Mouse (Mus musculus) megakaryocyte-erythroid progenitor cell, adult 5-6 weeks (primary cell): ENCODE data around the gene Nalcn. TPM values are rescaled to one million over a fixed set of nuclear protein-coding genes. Genes with fewer than 3 reads are reported as not detected.
"Not testable (repeated sequence)": the region's sequence is repeated elsewhere in the genome, so short reads cannot be mapped to it uniquely, and the experiment has no call there.

Experiments
- ATAC-seq: replicated peaks from 2 replicates; pipeline ENCODE4 v1.8.0; 2016; ENCODE audit warnings: mild to moderate bottlenecking, inconsistent platforms; ENCODE audit not compliant: severe bottlenecking, poor library complexity, low FRiP score, low TSS enrichment
- total RNA-seq, 2 experiments: library from RNA; stranded (forward) in 1 of 2; stranded (reverse) in 1 of 2; fragments of 200-1000, 215-1000 nt in 1 of 2; fragments of >200 nt in 1 of 2; fragmentation: Nextera tagmentation in 1 of 2; gene quantifications; 2 replicates each; pipeline ENCODE4 v1.2.3; 2014 to 2017

Gene Nalcn
- total RNA-seq (2014; fragmentation: Nextera tagmentation) (not detected in 2 replicates), total RNA-seq (2017) (not detected in 2 replicates)

DNA sequence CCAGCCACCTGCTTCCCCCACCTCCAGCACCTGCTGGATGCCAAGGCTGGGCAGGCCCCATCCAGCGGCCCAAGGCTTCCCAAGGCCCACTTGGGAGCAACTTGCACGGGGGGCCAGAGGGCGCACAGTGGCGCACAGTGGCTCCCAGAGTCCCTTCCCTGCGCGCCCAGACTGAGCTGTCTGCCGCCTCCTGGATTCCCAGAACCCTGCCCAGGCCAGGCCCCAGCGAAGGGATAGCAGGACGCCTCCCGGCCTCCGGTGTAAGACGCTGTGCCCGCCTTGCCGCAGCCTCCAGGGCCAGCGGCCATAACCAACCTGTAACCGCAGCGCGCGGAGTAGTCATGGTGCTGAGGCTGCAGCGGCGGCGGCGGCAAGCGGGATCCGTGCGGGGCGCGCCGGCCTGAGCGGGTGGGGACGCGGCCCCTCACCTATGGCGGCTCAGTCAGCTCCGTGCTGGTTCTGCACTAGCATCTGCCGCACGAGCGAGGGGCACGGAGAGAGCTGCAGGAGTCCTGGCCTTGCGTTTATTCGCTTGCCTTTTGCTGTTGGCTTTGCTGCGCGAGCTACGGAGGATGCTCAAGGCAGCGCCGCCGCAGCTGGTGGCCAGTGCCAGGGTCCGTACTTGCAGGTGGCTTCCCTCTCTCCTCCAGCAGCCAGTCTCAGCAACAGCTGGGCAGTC is at the start of gene Nalcn:
Gene Nalcn, minus strand, starts transcription at position 644 of the 679 bp plus-strand sequence.
- 0 out of 2 replicates have a peak, but pooled peaks have one; percentile 10 for ATAC-seq

DNA sequence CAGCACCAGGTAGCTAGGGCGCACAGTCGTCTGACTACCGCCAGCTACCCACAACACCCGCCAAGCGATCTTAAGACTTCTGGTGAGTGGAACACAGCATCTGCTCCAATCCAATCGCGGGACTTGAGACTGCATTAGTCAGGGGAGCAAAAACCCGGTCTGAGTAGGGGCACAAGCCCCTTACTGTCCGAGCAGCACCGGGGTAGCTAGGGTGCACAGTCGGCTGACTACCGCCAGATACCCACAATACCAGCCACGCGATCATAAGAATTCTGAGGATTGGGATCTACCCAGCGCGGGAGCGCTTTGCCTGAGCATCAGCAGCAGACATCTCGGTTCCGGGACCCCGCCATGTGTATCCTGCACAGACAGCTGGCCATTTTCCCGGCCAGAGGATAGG is 44.1 kb upstream of the Nalcn start:
- ATAC-seq, result not testable (repeated sequence)

DNA sequence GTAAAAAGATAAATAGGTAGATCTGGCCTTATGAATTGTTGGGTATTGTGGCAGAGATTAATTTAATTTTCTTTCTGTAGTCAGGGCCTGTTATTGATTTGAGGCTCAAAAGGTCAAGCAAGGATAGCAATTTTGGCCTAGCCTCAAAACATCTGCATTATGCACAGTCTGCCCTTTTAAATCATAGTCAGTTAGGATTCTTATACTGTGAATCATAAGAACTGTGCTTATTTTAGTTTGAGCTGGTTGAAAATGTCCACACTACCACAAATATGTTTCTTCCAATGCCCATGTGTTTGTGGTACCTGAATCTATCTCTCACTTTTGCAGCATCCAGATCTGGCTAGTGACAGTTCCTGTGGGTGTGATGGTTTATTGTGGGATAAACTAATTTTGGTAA is 37.5 kb upstream of the Nalcn start:
- ATAC-seq, result no peak

DNA sequence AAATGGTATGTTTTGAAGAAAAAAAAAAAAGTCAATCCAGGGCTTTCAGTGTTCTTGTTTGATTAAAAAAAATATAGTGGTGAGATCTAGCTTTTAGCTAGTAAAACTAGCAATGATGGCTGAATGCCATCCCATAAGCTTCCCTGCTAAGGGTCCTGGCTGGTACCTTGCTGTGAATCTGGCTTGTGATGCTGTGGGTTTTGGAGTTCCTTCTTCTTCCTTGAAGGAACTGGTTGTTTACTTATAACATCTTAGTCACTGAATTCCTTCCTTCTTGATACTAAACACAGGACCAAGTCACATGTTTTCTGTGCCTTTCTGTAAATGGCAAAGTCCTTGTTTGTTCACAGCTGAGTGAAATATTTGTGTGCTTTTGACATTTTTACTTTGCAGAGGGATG is 36.3 kb upstream of the Nalcn start:
- ATAC-seq, result no peak

DNA sequence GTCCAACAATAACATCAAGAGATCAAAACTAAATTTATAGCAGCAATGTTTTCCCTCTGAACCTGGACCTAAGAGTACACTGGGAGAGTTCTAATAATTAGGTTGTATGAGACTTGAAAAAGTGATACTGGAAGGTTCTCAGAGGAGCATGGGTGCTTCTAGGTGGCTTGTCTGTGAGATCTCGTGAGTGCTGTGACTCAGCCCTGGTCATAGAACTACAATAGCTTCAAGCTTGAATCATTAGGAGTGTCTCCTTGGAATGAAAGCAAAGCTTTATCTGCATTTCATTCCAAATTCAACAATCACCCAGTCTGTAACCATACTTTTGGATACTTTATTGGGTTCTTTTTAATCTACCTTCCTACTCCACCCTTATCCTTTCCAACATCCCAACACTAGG is 35.4 kb upstream of the Nalcn start:
- no peak for ATAC-seq

DNA sequence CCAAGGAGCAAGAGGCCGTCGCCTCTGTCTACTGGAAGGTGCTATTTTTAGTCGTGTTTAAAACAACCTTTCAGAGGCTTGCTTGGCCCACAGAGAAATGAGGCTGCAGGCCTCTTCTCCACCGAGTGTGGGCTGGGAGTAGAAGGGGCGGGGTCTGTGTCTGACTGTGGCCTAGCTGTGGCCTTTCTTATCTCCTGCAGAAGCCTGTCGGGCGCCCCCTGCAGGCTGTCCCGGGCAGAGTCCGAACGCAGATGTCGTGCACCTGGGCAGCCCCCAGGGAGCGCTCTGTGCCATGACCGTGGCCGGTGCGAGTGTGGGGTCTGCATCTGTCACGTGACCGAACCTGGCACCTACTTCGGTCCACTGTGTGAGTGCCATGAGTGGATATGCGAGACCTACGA is 34.1 kb upstream of the Nalcn start:
- peak; percentile 44; the same call in 1 of the 2 replicates for ATAC-seq

DNA sequence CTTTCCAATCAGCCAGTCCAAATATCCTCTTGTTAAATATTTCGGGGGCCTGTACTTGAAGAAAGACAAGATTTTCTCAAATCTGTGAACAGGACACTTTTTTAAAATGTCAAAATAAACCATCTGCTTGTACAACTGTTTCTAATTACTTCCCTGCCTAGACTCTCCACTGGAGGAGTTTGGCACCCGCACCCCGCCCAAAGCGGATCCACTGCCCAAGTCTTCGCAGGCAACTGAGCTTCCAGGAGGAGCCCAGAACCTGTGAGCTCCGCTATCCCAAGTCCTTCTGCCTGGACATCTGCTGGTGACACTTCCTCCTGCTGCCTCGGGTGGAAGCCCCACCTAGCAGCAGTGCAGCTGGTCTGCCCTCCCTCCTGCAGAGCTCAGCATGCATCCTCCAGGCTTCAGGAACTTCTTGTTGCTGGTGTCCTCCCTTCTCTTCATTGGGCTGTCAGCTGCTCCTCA is 33.0 kb upstream of the Nalcn start, which contains the start of gene Itgbl1:
Gene Itgbl1, plus strand, starts transcription at position 51 of the 465 bp plus-strand sequence.
- ATAC-seq, result no peak

DNA sequence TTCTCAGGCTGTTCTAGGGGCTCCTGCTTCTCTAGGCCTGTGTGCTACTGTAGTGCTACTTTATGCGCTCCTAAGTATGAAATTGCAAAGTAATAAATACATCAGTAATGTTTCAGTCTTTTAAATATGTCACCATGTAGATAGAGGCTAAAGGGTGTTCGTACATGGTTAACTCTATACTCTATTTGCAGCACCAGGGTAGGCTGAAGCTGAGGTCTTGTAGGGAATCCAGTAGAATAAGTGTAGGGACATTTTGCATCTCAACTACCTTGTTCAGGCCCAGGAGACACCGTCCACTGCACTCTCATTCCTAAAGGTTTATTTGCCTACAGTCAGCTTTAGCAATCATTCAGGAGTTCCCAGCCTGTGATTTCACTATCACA is 227 bp upstream of the Nalcn start:
- no peak for ATAC-seq

DNA sequence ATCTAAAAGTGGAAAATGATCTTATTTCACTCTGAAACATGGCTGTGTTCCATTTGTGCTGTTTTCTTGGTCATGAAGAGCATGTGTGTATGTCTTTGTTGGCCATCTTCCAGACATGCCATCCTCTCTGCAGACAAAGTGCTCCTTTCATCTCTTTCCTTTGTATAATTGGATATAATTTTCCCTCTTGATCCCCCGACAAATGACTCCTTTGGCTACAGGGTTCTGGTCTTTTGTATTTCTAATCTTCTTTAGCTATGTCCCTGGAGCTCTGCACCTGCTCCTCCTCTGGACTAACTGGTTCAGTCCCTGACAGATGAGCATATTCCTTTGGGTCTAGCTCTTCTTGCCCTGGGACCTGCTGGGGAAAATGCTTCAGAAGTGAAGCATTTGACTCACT is 4.0 kb downstream of the Nalcn start:
- ATAC-seq, result no peak

DNA sequence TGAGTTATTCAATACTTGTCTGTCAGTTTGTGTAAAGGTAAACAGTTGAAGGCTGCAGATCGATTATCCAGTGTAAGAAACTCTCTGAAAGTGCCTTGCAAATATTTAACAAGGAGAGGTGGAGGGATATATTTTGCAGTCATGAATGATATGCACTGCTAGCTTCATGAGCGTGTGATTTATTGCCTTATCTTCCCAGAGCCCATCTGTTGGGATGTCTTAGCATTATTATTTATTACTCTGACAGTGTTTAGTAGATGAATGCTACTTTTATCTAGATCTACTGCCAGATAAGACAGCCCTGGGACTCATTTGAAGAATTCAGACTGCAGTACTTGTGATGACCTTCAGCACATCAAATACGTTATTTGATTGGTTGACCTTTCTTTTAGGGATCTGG is 31.7 kb downstream of the Nalcn start:
- no peak for ATAC-seq

DNA sequence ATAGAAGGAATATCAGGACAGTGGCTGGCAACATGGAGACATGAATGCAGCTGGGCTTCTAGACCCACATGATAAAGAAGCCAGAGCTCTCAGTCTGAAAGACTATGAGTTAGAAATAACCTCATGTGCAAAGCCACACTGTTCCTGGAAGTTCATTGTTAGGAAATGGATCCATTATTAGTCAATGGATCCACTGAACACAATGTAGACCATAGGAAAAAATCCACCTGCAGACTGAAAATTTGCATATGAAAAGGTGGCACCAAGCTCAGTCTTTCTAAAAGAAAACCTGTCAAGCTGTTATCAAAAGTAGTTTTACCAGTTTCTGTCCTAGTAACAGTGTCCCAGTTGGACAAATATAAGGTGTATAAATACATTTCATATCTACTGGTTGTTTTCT is 39.5 kb downstream of the Nalcn start:
- ATAC-seq, result no peak

DNA sequence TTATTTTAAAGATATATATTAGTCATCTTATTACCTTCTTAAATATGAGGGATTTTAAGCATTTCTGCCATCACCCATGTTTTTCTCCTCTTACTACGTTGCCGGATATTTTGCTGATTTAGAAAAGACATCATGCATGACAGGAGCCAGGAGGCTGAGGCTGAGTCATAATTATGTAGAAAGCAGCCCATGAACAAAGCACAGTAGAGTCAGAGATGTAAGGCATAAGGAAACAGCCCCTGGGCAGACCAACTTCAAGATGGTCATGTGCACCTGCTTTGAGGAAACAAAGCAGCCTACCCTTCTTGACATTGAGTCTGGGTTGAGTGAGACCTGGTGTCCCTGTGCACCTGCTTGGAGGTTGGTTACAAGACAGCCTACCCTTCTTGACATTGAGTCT is 44.5 kb downstream of the Nalcn start:
- ATAC-seq, result no peak

DNA sequence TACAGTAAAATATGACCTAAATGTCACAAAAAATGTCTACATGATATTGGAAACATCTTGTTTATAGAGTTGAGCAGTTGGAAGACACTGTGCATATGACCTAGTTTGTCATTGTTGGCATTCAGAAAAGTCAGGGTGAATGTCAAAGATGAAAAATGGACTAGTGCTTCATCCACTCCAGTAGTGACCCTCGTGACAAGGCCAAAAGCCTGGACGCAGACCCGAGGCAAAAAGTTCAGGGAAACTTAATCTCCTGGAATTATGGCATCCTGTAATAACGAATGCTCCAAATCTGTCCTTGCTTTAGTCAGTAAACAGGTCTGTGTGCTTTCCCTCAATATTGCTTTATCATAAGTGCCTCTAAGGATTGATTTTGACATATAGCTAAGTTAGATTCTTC is 51.6 kb downstream of the Nalcn start:
- ATAC-seq, result no peak

DNA sequence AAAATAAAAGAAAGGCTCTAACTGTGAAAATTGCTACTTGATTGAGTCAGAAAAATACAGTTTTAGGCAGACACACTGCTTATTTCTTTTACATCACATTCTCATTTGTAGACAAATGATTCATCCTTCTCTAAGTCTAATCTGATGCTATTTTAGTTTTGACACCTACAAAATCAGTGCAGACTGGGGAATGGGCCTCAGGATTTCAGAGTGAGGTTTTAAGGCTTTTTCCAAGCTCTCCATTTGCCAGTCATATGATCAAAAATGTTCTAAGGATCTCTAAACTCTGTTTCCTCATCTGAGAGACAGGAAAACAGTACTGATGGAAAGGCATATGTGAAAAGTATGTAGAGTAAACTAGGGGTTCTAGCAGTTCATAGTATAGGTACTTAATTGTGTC is 52.0 kb downstream of the Nalcn start:
- ATAC-seq, result no peak

DNA sequence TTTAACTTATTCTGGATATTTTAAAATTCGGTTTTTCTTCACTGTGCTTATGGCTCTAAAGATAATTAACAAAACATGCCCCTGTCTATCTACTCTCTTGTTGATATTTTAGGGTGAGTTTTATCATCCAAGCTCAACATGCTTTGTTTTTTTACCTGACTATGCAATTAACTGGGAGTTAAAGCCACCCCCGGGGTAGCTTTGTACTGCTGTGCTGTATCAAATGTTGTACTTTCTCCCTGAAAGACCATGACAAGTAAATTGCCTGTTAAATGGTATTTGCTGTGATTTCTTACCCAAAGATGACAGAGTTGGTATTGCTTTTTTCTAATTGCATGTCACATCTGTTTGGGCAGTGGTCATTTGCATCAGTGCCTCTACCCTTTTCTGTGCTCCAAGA is 60.3 kb downstream of the Nalcn start:
- no peak for ATAC-seq

DNA sequence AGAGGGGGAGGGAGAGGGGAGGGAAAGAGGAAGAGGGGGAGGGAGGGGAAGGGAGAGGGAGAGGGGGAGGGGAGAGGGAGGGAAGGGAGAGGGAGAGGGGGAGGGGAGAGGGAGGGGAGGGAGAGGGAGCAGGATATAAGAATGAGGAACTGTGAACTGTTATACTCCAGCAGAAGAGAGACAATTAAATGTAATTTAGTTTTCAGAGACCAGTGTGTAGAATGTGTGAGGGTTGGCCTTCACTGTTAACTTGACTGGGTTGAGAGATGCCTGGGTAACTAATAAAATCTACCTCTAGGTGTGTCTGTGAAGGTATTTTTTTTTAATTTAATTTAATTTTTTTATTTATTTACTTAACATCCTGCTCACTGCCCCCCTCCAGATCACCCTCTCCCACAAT is 71.4 kb downstream of the Nalcn start:
- no peak for ATAC-seq

DNA sequence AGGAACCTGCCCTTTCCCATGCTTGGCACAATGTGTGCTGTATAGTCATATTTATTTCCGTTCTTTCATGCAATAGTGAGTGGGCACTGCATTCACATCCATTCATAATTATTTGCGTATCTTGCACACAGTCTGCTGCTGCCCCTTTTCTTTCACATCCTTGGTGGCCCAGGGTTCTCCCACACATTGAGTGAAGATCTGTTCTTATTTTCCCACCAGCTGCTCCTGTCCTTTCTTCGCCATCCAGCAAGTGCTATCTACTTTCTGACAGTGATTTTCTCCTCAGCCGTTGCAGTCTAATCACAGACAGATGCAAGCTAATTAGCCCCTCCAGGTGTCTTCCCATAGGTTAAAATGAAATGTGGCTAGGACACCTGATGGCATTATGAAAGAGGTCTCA is 72.0 kb downstream of the Nalcn start:
- no peak for ATAC-seq

DNA sequence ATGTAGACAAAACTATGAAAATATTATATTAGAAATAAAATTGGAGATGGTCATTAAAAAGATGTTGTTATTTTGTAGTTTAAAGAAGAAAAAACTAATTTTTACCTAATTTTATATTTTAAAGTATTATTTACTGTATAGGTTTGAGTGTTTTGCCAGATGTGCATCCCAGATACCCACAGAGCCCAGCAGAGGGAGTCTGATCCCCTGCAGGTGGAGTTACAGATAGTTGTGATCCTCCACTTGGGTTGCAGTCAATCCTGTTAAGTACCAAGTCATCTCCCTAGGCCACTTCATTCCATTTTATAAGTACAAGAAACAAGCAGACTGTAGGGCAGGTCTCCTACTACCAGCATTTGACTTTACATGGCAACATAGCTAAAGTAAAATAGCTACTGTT is 84.6 kb downstream of the Nalcn start:
- ATAC-seq, result no peak

DNA sequence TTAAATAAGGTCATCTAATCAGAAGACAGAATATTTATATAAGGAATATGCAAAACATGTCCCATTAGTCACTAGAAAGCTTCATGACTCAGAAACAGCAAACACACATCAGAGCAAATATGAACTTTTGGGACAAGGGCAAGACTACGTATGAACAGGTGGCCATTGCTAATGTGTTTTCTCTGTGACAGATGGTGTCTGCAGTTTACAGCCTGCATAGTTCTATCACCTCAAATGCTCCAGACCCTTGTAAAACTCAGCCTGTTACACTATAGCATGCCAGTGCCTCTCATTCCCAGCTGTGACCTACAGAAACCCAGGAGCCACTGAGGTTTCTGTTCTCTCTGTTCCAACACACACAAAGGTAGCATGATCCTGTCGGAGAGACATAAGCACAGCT is 91.3 kb downstream of the Nalcn start:
- ATAC-seq, result no peak

DNA sequence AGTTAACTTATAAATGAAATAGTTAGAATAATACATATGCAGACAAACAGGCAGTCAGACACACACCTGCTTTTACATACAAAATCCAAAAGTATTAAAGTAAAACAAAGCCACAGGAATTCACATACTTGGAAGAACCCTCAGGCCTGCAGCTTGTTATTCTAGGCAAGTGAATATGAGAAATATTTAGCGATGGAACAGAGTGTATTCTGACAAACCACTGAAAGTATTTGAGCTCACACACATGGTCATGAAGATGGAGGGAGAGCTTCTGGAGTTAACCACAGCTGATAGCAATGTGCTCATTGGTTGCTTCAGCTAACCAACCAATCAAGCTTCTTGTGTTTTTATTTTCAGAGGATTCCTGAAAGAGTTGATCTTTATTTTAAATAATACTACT is 93.9 kb downstream of the Nalcn start:
- ATAC-seq, result no peak

DNA sequence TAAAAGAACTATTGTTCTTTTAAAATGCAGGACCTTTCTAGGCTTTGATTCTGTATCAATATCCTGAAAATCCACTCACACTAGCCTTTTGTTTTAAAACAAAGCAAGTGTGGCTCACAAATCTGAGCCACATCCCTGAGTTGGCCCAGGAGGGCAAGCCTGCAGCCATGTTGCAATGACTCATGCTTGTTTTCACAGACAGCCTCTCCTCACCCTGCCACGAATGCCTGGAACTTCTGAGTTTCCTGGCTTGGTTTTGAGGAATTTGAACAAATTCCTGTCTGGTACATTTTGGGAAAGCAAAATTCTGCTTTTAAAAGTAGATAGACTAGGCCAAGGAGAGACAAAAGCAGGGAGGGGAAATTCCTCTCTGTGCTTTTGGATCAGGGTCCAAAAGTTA is 95.7 kb downstream of the Nalcn start:
- no peak for ATAC-seq

DNA sequence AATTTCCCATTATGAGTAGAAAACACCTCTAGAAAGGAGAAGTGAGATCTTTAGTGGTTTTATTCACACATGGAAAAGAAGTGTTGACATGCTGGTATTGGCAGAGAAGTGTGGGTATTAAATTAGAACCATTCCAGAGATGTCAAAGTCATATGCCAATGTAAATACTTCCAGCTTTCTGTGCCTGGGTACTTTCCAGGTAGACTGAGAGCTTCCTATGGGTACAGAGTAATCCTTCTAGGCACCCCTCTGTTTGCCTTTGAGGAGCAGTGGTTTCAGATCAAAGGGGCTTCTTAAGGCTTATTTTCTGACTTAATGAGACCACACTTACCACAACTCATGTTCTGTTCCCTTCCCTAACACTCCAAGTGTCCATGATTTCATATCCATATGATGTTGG is 97.8 kb downstream of the Nalcn start:
- no peak for ATAC-seq
